Mouse (Mus musculus) intestine, postnatal 0 days (tissue): ENCODE results near the gene Sobp. TPM values are rescaled to one million over a fixed set of nuclear protein-coding genes. Genes with fewer than 3 reads are reported as not detected.

Experiments used
- ATAC-seq: fragments of 200-750 bp; cut with Nextera tagmentation; 2 replicates; pipeline ENCODE4 v1.8.0; 2017; ENCODE audit warnings: mild to moderate bottlenecking, moderate TSS enrichment, moderate library complexity
- H3K27ac ChIP-seq: fragments of 300-500 bp; sonication (generic); 2 replicates; pipeline ENCODE4 v1.5.1; 2014; ENCODE audit warnings: mild to moderate bottlenecking, low read depth, low read length, moderate library complexity
- H3K27me3 ChIP-seq: fragments of 300-500 bp; sonication (generic); replicated peaks from 2 replicates; pipeline ENCODE4 v1.6.1; 2014; ENCODE audit warnings: low read length, mixed read lengths; ENCODE audit not compliant: control insufficient read depth, insufficient read depth
- H3K36me3 ChIP-seq: fragments of 300-500 bp; sonication (generic); 2 replicates; pipeline ENCODE4 v1.6.1; 2014; ENCODE audit warnings: mild to moderate bottlenecking, moderate library complexity; ENCODE audit not compliant: control insufficient read depth, insufficient read depth
- H3K4me1 ChIP-seq: fragments of 300-500 bp; sonication (generic); replicated peaks from 2 replicates; pipeline ENCODE4 v1.6.1; 2014; ENCODE audit warnings: antibody characterized with exemption, low read length, mixed read lengths; ENCODE audit not compliant: control insufficient read depth, insufficient read depth
- H3K4me2 ChIP-seq: fragments of 300-500 bp; sonication (generic); replicated peaks from 2 replicates; pipeline ENCODE4 v1.6.1; 2014; ENCODE audit warnings: low read depth, mild to moderate bottlenecking, moderate library complexity
- H3K4me3 ChIP-seq: fragments of 300-500 bp; sonication (generic); 2 replicates; pipeline ENCODE4 v1.5.1; 2014; ENCODE audit warnings: low read depth, low read length
- H3K9ac ChIP-seq: fragments of 300-500 bp; sonication (generic); 2 replicates; pipeline ENCODE4 v1.6.1; 2014; ENCODE audit warnings: mild to moderate bottlenecking, low read depth, low read length
- H3K9me3 ChIP-seq: fragments of 300-500 bp; sonication (generic); 2 replicates; pipeline ENCODE4 v1.6.1; 2016; ENCODE audit warnings: mixed run types; ENCODE audit not compliant: control insufficient read depth
- CTCF ChIP-seq: sonication (generic); IDR thresholded peaks from 2 replicates; pipeline ENCODE4 v1.5.1; 2016; ENCODE audit warnings: low read depth, mild to moderate bottlenecking, control low read depth, antibody characterized with exemption, moderate library complexity
- WGBS: fragments of 180-500 bp; shearing (Covaris S2); extraction: QIAGEN DNeasy Blood & Tissue Kit; methylation state at CpG from one replicate; pipeline ENCODE4 v1.1.7; 2014; 5-methylcytosine and 5-hydroxymethylcytosine counted together
- polyA plus RNA-seq: library from polyadenylated mRNA; unstranded; fragments of >200 nt; fragmentation: Nextera tagmentation; extraction: Ambion mirVana; gene quantifications from 2 replicates; pipeline ENCODE4 v1.2.1, GENCODE M21; 2015

Gene Sobp
- polyA plus RNA-seq, 1 experiment from 2014 or later, result 0.99 TPM

DNA sequence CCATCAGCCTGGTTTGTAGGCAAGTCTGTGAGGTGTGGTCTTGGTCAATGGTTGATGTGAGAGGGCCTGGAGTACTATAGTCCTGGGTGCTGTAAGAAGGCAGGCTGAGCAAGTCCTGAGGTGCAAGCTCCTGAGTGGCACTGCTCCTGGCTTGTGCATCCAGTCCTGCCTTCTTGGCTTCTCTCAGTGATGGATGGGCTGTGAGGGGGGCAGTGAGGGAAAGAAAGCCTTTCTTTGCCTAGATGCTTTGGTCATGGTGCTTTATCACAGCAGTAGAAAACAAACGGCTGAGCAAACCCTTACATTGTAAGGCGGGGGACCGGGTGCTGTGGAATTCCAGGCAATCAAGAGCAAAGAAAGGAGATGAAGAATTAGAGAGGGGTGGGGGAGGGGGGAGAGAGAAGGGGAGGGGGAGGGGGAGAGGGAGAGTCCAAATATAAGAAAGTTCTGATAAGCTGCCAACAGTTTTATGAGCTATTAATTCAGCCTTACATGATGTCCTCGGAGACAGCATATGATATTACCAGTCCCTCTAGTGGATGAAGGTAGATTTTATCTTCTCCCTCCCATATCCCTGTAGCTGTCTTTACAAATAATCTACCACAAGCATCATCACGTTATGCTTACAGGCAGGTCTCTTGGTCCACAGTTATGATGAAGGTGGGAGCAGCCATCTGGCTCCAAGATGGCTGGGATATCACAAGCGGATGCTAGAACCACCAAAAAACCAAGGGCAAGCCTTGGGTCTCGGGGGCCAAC, 193.2 kb downstream of the Sobp start:
- peak; percentile 48 for TF ChIP-seq CTCF
- H3K4me1 ChIP-seq, result no peaks in the 10 kb centered on the region
- WGBS, result 60% methylated on average over 7 of the region's 7 CpGs
- H3K27me3 ChIP-seq, result no peaks in the 10 kb centered on the region
- no peak overlapping the region for H3K4me3 ChIP-seq
- H3K4me2 ChIP-seq, result no peak overlapping the region
- H3K9ac ChIP-seq, result no peak overlapping the region
- ATAC-seq, result no peak
- H3K9me3 ChIP-seq, result no peaks in the 10 kb centered on the region
- no peak overlapping the region for H3K27ac ChIP-seq
- H3K36me3 ChIP-seq, result no peaks in the 10 kb centered on the region

DNA sequence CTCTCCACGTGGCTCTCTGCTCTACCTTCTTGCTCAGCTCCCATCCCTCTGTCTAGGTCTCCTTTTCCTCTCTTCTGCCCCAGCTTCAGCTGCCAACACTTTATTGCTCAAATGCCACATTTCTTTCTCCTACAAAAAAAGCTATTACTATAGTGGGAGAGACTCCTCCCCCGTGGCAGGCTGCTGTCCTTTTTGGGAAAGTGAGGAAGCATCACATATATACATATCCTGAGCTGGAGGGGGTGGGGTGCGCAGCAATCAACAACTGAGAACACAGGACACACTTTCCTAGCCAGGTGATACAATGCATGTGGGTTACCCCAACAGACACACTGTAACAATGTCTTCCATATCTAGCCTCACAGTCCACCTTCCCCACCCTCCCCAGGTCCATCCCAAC, 196.0 kb downstream of the Sobp start:
- Histone ChIP-seq H3K36me3 (no peaks in the 10 kb centered on the region), H3K4me1 (no peaks in the 10 kb centered on the region), H3K4me2 (no peak overlapping the region), H3K9ac (no peak overlapping the region), H3K9me3 (no peaks in the 10 kb centered on the region), H3K27me3 (no peaks in the 10 kb centered on the region), H3K27ac (no peak overlapping the region), H3K4me3 (no peak overlapping the region)
- no peak for TF ChIP-seq CTCF
- ATAC-seq, result no peak
- WGBS, result 60% methylated on average over 3 of the region's 3 CpGs

DNA sequence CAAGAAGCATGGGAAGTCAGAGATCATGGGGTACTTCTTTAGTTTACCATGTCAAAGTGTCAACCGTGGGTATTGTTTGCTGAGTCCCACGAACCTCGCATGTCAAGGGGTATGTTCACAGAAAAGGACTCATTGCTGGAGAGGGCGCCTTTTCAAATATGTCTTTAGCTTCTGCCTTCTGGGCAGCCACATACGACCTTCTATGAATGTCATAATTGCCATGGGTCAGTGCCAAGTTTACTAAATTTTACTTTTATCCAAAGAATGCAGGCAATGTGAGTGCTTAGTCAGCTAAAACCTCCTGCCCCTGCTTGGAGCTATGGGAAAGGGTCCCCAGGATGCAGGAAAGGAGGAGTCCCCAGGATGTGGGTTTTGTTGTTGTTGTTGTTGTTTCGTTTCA, 197.8 kb downstream of the Sobp start:
- whole genome bisulfite sequencing, result 78% methylated on average over 6 of the region's 6 CpGs
- H3K4me1 ChIP-seq, result no peaks in the 10 kb centered on the region; the same call in 1 of the 2 replicates
- H3K9ac ChIP-seq, result no peak overlapping the region
- no peak overlapping the region for H3K27ac ChIP-seq
- no peaks in the 10 kb centered on the region for H3K27me3 ChIP-seq
- H3K36me3 ChIP-seq, result no peaks in the 10 kb centered on the region
- H3K9me3 ChIP-seq, result no peaks in the 10 kb centered on the region
- H3K4me3 ChIP-seq, result no peak overlapping the region
- no peak for ATAC-seq
- no peak overlapping the region for H3K4me2 ChIP-seq
- no peak for TF ChIP-seq CTCF

DNA sequence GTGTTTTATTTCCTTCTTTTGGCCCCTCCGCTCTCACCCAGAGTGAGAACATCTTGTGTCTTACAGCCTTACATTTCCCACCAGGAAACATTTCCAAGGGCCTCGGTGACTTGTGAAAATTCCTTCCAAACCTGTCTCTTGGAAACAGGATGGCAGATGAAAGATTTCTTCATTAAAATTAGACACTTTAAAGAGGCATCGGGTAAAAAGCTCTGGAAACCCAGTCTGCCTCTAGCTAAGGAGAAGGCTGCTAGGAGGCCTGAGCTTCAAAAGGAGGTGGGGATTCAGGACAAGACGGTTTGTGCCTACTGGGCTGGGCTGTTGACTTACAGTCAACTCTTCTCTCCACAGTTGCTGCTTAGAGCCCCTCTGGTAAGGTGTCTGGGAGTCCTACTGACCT, 200.8 kb downstream of the Sobp start:
- H3K9ac ChIP-seq, result no peak overlapping the region
- no peak for TF ChIP-seq CTCF
- 60% methylated on average over 4 of the region's 4 CpGs for WGBS

DNA sequence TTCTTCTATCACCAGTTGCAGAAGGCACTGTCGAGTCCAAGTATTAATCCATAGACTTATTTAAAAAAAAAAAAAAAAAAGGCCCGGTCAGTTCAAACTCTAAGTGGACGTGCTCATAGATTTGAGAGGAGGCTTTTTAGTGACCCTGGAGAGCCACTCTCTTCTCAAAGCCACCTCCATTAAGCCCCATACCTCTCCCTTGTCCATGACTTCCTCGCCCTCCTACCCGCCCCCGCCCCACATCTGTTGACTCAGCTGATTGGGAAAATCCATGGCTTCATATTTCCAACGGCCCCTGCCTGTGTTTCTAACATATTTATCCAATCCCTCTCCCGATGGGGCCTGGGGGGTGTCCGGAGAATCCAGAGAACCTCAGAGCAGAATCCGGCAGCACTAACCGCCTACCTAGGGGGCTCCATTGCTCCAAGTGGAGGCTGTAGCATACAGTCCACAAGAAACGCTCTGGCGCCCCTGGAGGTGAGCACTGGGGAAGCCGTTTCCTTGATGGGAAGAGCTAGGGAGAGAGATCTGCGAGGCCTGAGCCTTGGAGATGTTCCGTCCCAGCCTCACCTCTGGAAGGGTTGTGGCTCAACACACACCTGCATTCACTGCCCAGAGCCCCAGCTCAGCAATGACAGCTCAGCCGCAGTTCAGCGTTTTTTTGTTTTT, 201.7 kb downstream of the Sobp start:
- peak; percentile 90 for TF ChIP-seq CTCF
- Histone ChIP-seq H3K4me1 (no peaks in the 10 kb centered on the region; the same call in 1 of the 2 replicates), H3K27ac (no peak overlapping the region), H3K4me2 (peak overlapping the region; percentile 62), H3K9me3 (no peaks in the 10 kb centered on the region), H3K27me3 (no peaks in the 10 kb centered on the region), H3K4me3 (peak overlapping the region; percentile 26), H3K36me3 (no peaks in the 10 kb centered on the region), H3K9ac (no peak overlapping the region; the same call in 1 of the 2 replicates)
- ATAC-seq, result peak; percentile 70
- 25% methylated on average over 18 of the region's 18 CpGs for WGBS

More for the DNA sequence above, 200.8 kb downstream of the Sobp start:
- ATAC-seq, result no peak
- H3K4me2 ChIP-seq, result no peak overlapping the region
- no peaks in the 10 kb centered on the region for H3K27me3 ChIP-seq
- H3K27ac ChIP-seq, result no peak overlapping the region
- no peaks in the 10 kb centered on the region for H3K9me3 ChIP-seq
- H3K36me3 ChIP-seq, result no peaks in the 10 kb centered on the region
- no peak overlapping the region for H3K4me3 ChIP-seq
- H3K4me1 ChIP-seq, result no peaks in the 10 kb centered on the region; the same call in 1 of the 2 replicates

DNA sequence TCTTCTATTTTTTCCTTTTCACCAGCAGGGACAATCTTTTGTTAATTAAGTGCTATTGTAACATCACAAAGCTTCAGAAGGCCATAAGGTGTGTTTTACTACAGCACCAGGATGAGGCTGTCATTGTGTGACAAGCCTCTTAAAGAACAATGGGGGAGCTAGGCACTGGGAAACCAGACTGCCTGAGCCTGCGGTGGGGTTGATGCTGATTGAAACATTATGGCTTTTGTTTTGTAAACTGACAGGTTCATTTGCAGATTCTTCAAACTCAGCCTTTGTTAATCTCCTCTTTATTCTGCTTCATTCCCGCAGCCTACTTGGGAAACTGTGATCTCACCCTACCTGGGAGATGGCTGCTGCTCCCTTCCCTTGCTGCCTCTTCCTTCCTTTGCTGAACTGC, 206.0 kb downstream of the Sobp start:
- Histone ChIP-seq H3K4me3 (no peak overlapping the region), H3K4me1 (no peaks in the 10 kb centered on the region; the same call in 1 of the 2 replicates), H3K4me2 (no peak overlapping the region), H3K36me3 (no peaks in the 10 kb centered on the region), H3K9ac (no peak overlapping the region), H3K9me3 (no peaks in the 10 kb centered on the region), H3K27ac (no peak overlapping the region), H3K27me3 (no peaks in the 10 kb centered on the region)
- TF ChIP-seq CTCF, result no peak
- ATAC-seq, result no peak
- WGBS, result 31% methylated on average over 2 of the region's 2 CpGs
